Mouse (Mus musculus) neural tube, embryonic 14.5 days (tissue): ENCODE results near the gene Dbt. TPM values are rescaled to one million over a fixed set of nuclear protein-coding genes. Genes with fewer than 3 reads are reported as not detected.

Source experiments
- ATAC-seq: fragments of 200-750 bp; cut with Nextera tagmentation; 2 replicates; pipeline ENCODE4 v1.8.0; 2017; ENCODE audit warnings: low read depth, mild to moderate bottlenecking, moderate TSS enrichment, moderate library complexity
- H3K27ac ChIP-seq: fragments of 300-500 bp; sonication (generic); 2 replicates; pipeline ENCODE4 v1.5.1; 2014; ENCODE audit warnings: low read depth, mild to moderate bottlenecking, control low read depth, low read length, moderate library complexity, mixed read lengths
- H3K27me3 ChIP-seq: fragments of 300-500 bp; sonication (generic); 2 replicates; pipeline ENCODE4 v1.6.1; 2014; ENCODE audit warnings: low read length; ENCODE audit not compliant: control insufficient read depth, insufficient read depth
- H3K36me3 ChIP-seq: fragments of 300-500 bp; sonication (generic); 2 replicates; pipeline ENCODE4 v1.6.1; 2014; ENCODE audit warnings: low read length, mixed read lengths; ENCODE audit not compliant: control insufficient read depth, insufficient read depth
- H3K4me1 ChIP-seq: fragments of 300-500 bp; sonication (generic); 2 replicates; pipeline ENCODE4 v1.6.1; 2014; ENCODE audit warnings: low read length; ENCODE audit not compliant: control insufficient read depth, insufficient read depth
- H3K4me2 ChIP-seq: fragments of 300-500 bp; sonication (generic); 2 replicates; pipeline ENCODE4 v1.6.1; 2014; ENCODE audit warnings: mild to moderate bottlenecking, low read depth, low read length, control low read depth
- H3K4me3 ChIP-seq: fragments of 300-500 bp; sonication (generic); 2 replicates; pipeline ENCODE4 v1.5.1; 2014; ENCODE audit warnings: low read depth, low read length, control low read depth, mixed read lengths
- H3K9ac ChIP-seq: fragments of 300-500 bp; sonication (generic); replicated peaks from 2 replicates; pipeline ENCODE4 v1.6.1; 2014; ENCODE audit warnings: low read depth, mild to moderate bottlenecking, control low read depth, low read length, mixed read lengths
- H3K9me3 ChIP-seq: fragments of 300-500 bp; sonication (generic); 2 replicates; pipeline ENCODE4 v1.6.1; 2016; ENCODE audit warnings: low read length; ENCODE audit not compliant: control insufficient read depth
- WGBS: fragments of 180-500 bp; shearing (Covaris S2); extraction: QIAGEN DNeasy Blood & Tissue Kit; methylation state at CpG from one replicate; pipeline ENCODE4 v1.1.7; 2014; 5-methylcytosine and 5-hydroxymethylcytosine counted together
- polyA plus RNA-seq: library from polyadenylated mRNA; unstranded; fragments of >200 nt; fragmentation: Nextera tagmentation; extraction: Ambion mirVana; gene quantifications from 2 replicates; pipeline ENCODE4 v1.2.1, GENCODE M21; 2014

Dbt gene
- polyA plus RNA-seq, 1 experiment from 2014 or later, result 13.2 TPM

DNA sequence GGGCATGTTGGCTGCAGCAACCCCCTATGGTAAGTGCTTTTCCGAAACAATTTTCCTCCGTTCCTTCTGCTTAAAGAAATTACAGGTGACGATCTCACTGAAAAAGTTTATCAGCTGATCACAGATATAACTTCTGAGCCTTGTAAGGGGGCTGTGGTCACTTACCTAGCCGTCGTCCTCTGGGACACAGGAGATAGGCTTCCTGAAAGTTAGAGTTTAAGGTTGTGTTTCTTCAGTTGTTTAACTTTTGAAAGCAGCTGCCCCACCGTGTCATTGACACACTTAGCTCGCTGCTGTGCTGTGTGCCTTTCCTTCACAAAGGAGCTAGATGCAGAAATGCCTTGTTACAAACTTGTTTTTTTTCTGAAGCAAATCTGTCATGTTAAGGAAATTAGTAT is 50.2 kb downstream of the Dbt start:
- Histone ChIP-seq H3K4me3 (no peak overlapping the region), H3K4me2 (no peak overlapping the region), H3K36me3 (no peaks in the 10 kb centered on the region), H3K4me1 (no peaks in the 10 kb centered on the region), H3K9me3 (no peaks in the 10 kb centered on the region), H3K9ac (no peak overlapping the region), H3K27ac (no peak overlapping the region), H3K27me3 (no peaks in the 10 kb centered on the region)
- 86% methylated on average over 7 of the region's 7 CpGs for WGBS
- no peak for ATAC-seq

DNA sequence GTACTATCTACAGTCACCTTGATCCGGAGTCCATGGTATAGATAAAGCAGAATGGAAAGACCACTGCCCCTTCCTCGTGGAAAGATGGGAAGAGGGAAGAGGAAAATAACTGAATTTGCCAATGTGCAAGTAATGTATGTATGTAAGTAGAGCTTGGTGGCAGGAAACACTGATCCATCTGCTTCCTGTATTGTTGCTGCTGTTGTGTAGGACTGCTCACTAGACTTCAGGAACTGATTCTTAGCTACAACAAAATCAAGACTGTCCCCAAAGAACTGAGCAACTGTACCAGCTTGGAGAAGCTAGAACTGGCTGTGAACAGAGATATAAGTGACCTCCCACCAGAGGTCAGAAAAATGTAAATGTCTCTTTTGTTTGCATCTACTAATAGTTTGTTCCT is 57.8 kb downstream of the Dbt start:
- H3K4me2 ChIP-seq, result no peak overlapping the region
- H3K9ac ChIP-seq, result no peak overlapping the region
- WGBS, result 79% methylated on average over 2 of the region's 2 CpGs

DNA sequence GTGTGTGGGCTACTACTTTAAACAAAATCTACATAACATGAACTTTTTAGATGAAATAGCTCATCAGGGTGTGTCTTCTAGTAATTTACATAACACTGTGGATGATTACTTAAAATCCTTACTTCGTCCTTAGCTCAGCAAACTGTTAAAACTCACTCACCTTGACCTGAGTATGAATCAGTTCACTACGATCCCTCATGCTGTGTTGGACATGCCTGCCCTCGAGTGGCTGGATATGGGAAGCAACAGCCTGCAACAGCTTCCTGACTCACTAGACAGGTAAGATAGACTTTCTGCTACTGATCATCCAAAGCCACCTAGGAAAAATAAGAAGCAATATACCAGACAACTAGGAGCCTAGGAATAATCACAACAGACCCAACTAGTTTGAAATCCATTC is 64.4 kb downstream of the Dbt start:
- H3K4me1 ChIP-seq, result no peaks in the 10 kb centered on the region
- peaks cover 14% of the 10 kb centered on the region for H3K36me3 ChIP-seq
- H3K4me2 ChIP-seq, result no peak overlapping the region
- H3K27ac ChIP-seq, result no peak overlapping the region
- 56% methylated on average over 3 of the region's 3 CpGs for WGBS
- H3K4me3 ChIP-seq, result no peak overlapping the region
- ATAC-seq, result no peak
- no peaks in the 10 kb centered on the region for H3K9me3 ChIP-seq
- no peak overlapping the region for H3K9ac ChIP-seq
- H3K27me3 ChIP-seq, result no peaks in the 10 kb centered on the region

More for the DNA sequence above, 57.8 kb downstream of the Dbt start:
- no peaks in the 10 kb centered on the region for H3K9me3 ChIP-seq
- no peak overlapping the region for H3K27ac ChIP-seq
- H3K36me3 ChIP-seq, result no peaks in the 10 kb centered on the region
- H3K27me3 ChIP-seq, result no peaks in the 10 kb centered on the region
- ATAC-seq, result no peak
- no peaks in the 10 kb centered on the region for H3K4me1 ChIP-seq
- H3K4me3 ChIP-seq, result no peak overlapping the region

DNA sequence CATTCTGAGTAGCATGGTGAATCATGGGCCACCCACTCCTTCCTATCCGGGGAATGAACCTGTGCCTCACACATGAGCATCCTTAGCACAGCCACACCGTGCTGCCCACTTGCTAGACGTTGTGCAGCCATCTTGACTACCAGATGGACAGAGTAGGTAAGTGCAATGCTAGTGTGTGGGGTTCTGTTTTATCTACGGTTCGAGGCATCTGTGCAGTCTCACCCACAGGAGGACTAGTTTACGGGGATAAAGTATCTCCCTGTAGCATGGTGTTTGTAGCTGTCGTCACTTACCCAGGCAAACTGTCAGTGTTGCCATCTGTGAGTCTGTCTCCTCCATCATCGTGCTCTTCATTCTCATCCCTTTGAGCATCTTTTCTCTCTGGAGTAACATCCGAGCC is 69.3 kb downstream of the Dbt start:
- 95% methylated on average over 9 of the region's 9 CpGs for WGBS
- Histone ChIP-seq H3K4me2 (no peak overlapping the region), H3K9me3 (no peaks in the 10 kb centered on the region), H3K9ac (no peak overlapping the region), H3K4me1 (no peaks in the 10 kb centered on the region), H3K36me3 (peaks cover 41% of the 10 kb centered on the region), H3K4me3 (no peak overlapping the region), H3K27ac (no peak overlapping the region), H3K27me3 (no peaks in the 10 kb centered on the region)
- no peak for ATAC-seq

DNA sequence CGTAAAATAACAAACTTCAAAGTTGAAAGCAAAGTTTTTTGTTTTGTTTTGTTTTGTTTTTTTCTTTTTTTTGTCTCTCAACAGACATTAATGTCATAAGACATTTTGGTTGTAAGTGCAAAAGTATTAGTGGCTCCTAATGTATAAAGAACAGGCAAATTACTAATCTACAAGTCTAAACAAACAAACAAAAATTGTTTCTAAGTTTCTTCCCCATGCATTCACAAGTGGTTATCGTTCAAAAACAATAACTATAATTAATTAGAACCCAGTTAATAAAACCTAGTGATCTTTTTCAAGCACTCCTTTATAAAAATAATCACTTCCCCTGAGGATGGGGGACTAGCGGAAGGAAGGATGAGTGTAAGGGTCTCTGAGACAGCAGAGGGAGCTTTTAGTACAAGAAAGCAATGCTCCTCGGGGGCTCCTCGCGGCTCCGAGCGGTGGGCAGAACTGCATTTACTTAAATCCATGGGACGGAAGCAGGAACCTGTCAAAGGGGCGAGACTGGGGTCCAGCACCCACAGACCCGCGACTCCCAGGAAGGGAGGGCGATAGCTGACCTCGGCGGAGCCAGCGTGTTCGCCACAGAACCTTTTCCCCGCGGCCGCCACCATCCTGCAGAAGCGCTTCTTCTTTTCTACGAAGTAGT is 81.3 kb downstream of the Dbt start:
- peak overlapping the region; percentile 82 for H3K4me3 ChIP-seq
- H3K27ac ChIP-seq, result peak overlapping the region; percentile 68
- H3K9me3 ChIP-seq, result no peaks in the 10 kb centered on the region
- peak overlapping the region; percentile 37 for H3K9ac ChIP-seq
- no peaks in the 10 kb centered on the region for H3K27me3 ChIP-seq
- 2% methylated on average over 22 of the region's 22 CpGs for WGBS
- H3K4me1 ChIP-seq, result 0 out of 2 replicates have a peak, but pooled peaks cover 2% of the 10 kb centered on the region
- ATAC-seq, result peak; percentile 85
- peaks cover 22% of the 10 kb centered on the region for H3K36me3 ChIP-seq
- peak overlapping the region; percentile 43 for H3K4me2 ChIP-seq

DNA sequence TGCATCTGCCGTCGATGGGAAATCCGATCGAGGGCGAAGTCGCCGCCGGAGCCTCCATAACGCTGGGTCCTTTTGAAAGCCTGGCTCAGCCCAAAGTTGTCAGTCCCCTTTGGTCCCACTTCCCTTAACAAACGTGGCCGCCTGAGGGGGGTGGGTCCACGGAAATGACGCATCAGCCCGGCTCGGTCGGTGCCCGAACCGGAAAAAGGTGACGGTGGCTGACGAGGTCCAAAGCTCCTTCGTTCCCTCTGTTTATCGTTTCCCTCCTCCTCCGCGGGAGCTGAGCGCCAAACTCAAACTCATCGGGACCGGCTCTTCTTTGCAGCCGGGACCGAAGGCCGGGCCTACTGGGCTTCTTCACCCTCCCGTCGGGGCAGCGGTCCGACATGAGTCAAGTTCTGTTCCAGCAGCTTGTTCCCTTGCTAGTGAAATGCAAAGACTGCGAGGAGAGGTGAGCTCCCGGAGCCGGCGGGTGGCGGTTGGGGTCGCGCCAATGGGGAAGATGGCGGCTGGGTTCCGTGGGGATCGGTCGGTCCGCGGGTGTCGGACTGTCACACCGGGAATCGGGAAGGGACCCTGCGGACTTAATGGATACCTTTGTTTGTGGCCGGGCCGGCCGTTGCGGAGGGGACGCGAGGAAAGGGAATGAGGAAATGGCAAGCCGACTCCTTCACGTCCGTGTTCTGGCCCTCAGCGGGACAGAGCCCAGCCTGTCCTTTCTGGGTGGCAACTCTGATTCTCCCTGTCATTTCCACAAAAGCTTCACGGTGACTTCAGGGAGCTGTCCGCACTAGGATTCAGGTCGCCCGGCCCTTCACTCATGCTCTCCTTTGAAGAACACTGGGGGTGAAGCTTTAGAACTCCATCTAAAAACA is 82.1 kb downstream of the Dbt start, which contains the start of gene Sass6:
Gene Sass6 (plus strand): TSS at position 255 of the 875 bp plus-strand sequence.
- Histone ChIP-seq H3K9me3 (no peaks in the 10 kb centered on the region), H3K4me3 (peak within 1 kb of the TSS; percentile 82), H3K4me1 (0 out of 2 replicates have a peak, but pooled peaks cover 2% of the 10 kb centered on the region), H3K27ac (peak within 1 kb of the TSS; percentile 68), H3K27me3 (no peaks in the 10 kb centered on the region), H3K4me2 (peak within 1 kb of the TSS; percentile 87), H3K9ac (peak within 1 kb of the TSS; percentile 37), H3K36me3 (peaks cover 14% of the 10 kb centered on the region; the same call in 1 of the 2 replicates)
- peak; percentile 98 for ATAC-seq
- WGBS, result under 1% methylated on average over 65 of the region's 65 CpGs

DNA sequence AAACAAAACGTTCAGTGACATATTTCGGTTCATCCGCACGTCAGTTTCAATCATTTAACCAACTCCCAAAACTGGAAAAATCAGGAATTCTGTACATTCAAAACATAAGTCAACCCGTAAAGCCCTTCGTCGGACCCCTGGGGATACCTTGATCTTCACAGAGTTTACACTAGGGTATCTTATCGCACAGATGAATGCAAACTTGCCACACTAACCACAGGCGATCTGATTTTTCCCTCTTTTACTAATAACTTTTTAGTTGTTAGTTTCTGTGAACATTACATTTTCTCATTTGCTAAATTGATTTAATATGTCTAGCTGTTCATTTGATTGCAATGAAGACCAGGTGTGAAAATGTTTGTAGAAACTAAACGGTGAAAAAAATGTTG is 82.7 kb downstream of the Dbt start:
- H3K9ac ChIP-seq, result peak overlapping the region; percentile 37
- peaks cover 10% of the 10 kb centered on the region; the same call in 1 of the 2 replicates for H3K36me3 ChIP-seq
- 11% methylated on average over 10 of the region's 10 CpGs for WGBS
- peak overlapping the region; percentile 82 for H3K4me3 ChIP-seq
- no peak overlapping the region for H3K27ac ChIP-seq
- 0 out of 2 replicates have a peak, but pooled peaks cover 2% of the 10 kb centered on the region for H3K4me1 ChIP-seq
- H3K4me2 ChIP-seq, result peak overlapping the region; percentile 87
- H3K27me3 ChIP-seq, result no peaks in the 10 kb centered on the region
- no peaks in the 10 kb centered on the region for H3K9me3 ChIP-seq
- ATAC-seq, result no peak
